Mouse (Mus musculus): Measurements from ENCODE around the gene Fibp. TPM values are rescaled to one million over a fixed set of nuclear protein-coding genes. Genes with fewer than 3 reads are reported as not detected.

The Fibp gene
- polyA plus RNA-seq, 1 experiment from 2014 or later = 85.4 TPM

- 87% methylated on average over 6 of the region's 6 CpGs for WGBS
- Histone ChIP-seq H3K27me3 (replicated peaks) (no peaks in the 10 kb centered on the region), H3K36me3 (peaks cover 55% of the 10 kb centered on the region), H3K4me2 (no peak overlapping the region), H3K4me1 (replicated peaks) (peaks cover 23% of the 10 kb centered on the region), H3K4me3 (no peak overlapping the region), H3K27ac (ENCODE audit: poor library complexity, severe bottlenecking) (no peak overlapping the region), H3K9me3 (replicated peaks) (no peaks in the 10 kb centered on the region), H3K9ac (no peak overlapping the region)
- no peak for ATAC-seq (ENCODE audit: insufficient number of reproducible peaks, low FRiP score)
These were observed 6.6 kb downstream of the Fibp start for GRCm38 (mm10) chr19:5466916-5467500.

- no peak within 1 kb of the TSS for H3K9ac ChIP-seq
These were observed 8.0 kb downstream of the Fibp start, which contains the start of gene Ctsw for GRCm38 (mm10) chr19:5468374-5468773. Ctsw (minus strand) TSS chr19:5468507.

GRCm38 (mm10) chr19:5471846-5472245, 11.4 kb downstream of the Fibp start:
- Histone ChIP-seq H3K9ac (no peak overlapping the region), H3K4me2 (no peak overlapping the region), H3K27me3 (replicated peaks) (no peaks in the 10 kb centered on the region), H3K4me1 (replicated peaks) (peaks cover 34% of the 10 kb centered on the region), H3K27ac (ENCODE audit: poor library complexity, severe bottlenecking) (no peak overlapping the region), H3K9me3 (replicated peaks) (no peaks in the 10 kb centered on the region), H3K4me3 (no peak overlapping the region), H3K36me3 (peaks cover 18% of the 10 kb centered on the region)
- no peak for ATAC-seq (ENCODE audit: insufficient number of reproducible peaks, low FRiP score)
- 60% methylated on average over 5 of the region's 5 CpGs for WGBS

More at GRCm38 (mm10) chr19:5468374-5468773, 8.0 kb downstream of the Fibp start, which contains the start of gene Ctsw:
- no peaks in the 10 kb centered on the region for H3K27me3 ChIP-seq (replicated peaks)
- peaks cover 44% of the 10 kb centered on the region for H3K36me3 ChIP-seq
- no peak within 1 kb of the TSS for H3K4me2 ChIP-seq
- H3K27ac ChIP-seq (ENCODE audit: poor library complexity, severe bottlenecking) = no peak within 1 kb of the TSS
- no peaks in the 10 kb centered on the region for H3K9me3 ChIP-seq (replicated peaks)
- H3K4me3 ChIP-seq = no peak within 1 kb of the TSS
- no peak for ATAC-seq (ENCODE audit: insufficient number of reproducible peaks, low FRiP score)
- H3K4me1 ChIP-seq (replicated peaks) = peaks cover 23% of the 10 kb centered on the region
- WGBS = 58% methylated on average over 5 of the region's 5 CpGs

- H3K27ac ChIP-seq (ENCODE audit: poor library complexity, severe bottlenecking) = no peak overlapping the region
- H3K9me3 ChIP-seq (replicated peaks) = no peaks in the 10 kb centered on the region
These were observed 12.4 kb downstream of the Fibp start for GRCm38 (mm10) chr19:5472857-5473256.

GRCm38 (mm10) chr19:5473720-5474119, 13.3 kb downstream of the Fibp start, which contains the start of gene Efemp2:
Efemp2 (plus strand) TSS chr19:5473954.
- no peaks in the 10 kb centered on the region for H3K9me3 ChIP-seq (replicated peaks)
- H3K36me3 ChIP-seq = peaks cover 18% of the 10 kb centered on the region
- peak within 1 kb of the TSS; percentile 74 for H3K4me3 ChIP-seq
- peak within 1 kb of the TSS; percentile 86 for H3K27ac ChIP-seq (ENCODE audit: poor library complexity, severe bottlenecking)
- no peaks in the 10 kb centered on the region for H3K27me3 ChIP-seq (replicated peaks)
- peaks cover 32% of the 10 kb centered on the region for H3K4me1 ChIP-seq (replicated peaks)
- peak within 1 kb of the TSS; percentile 89 for H3K9ac ChIP-seq
- ATAC-seq (ENCODE audit: insufficient number of reproducible peaks, low FRiP score) = peak; percentile 79
- WGBS = 2% methylated on average over 22 of the region's 22 CpGs
- H3K4me2 ChIP-seq = peak within 1 kb of the TSS; percentile 82

More at GRCm38 (mm10) chr19:5472857-5473256, 12.4 kb downstream of the Fibp start:
- H3K4me2 ChIP-seq = no peak overlapping the region
- peaks cover 35% of the 10 kb centered on the region for H3K4me1 ChIP-seq (replicated peaks)
- no peak for ATAC-seq (ENCODE audit: insufficient number of reproducible peaks, low FRiP score)
- no peak overlapping the region for H3K9ac ChIP-seq
- no peaks in the 10 kb centered on the region for H3K27me3 ChIP-seq (replicated peaks)
- 72% methylated on average over 3 of the region's 3 CpGs for WGBS
- H3K36me3 ChIP-seq = peaks cover 14% of the 10 kb centered on the region
- no peak overlapping the region for H3K4me3 ChIP-seq

GRCm38 (mm10) chr19:5474281-5475068, 14.1 kb downstream of the Fibp start:
- H3K27me3 ChIP-seq (replicated peaks) = no peaks in the 10 kb centered on the region
- WGBS = 1% methylated on average over 57 of the region's 68 CpGs
- H3K9ac ChIP-seq = peak overlapping the region; percentile 89
- no peaks in the 10 kb centered on the region for H3K9me3 ChIP-seq (replicated peaks)
- peaks cover 26% of the 10 kb centered on the region for H3K4me1 ChIP-seq (replicated peaks)
- peak overlapping the region; percentile 86 for H3K27ac ChIP-seq (ENCODE audit: poor library complexity, severe bottlenecking)
- H3K36me3 ChIP-seq = peaks cover 23% of the 10 kb centered on the region
- H3K4me3 ChIP-seq = peak overlapping the region; percentile 74
- H3K4me2 ChIP-seq = peak overlapping the region; percentile 82
- peak; percentile 65 for ATAC-seq (ENCODE audit: insufficient number of reproducible peaks, low FRiP score)

- Histone ChIP-seq H3K9ac (peak overlapping the region; percentile 89), H3K36me3 (peaks cover 30% of the 10 kb centered on the region), H3K9me3 (replicated peaks) (no peaks in the 10 kb centered on the region), H3K27me3 (replicated peaks) (no peaks in the 10 kb centered on the region), H3K4me2 (peak overlapping the region; percentile 82), H3K4me1 (replicated peaks) (peaks cover 21% of the 10 kb centered on the region), H3K4me3 (peak overlapping the region; percentile 74), H3K27ac (ENCODE audit: poor library complexity, severe bottlenecking) (peak overlapping the region; percentile 86)
- WGBS = 22% methylated on average over 13 of the region's 13 CpGs
- peak; percentile 23; the same call in 1 of the 2 replicates for ATAC-seq (ENCODE audit: insufficient number of reproducible peaks, low FRiP score)
These were observed 14.8 kb downstream of the Fibp start for GRCm38 (mm10) chr19:5475069-5475714.

- no peak overlapping the region for H3K4me2 ChIP-seq
- no peak for ATAC-seq (ENCODE audit: insufficient number of reproducible peaks, low FRiP score)
- WGBS = 81% methylated on average over 10 of the region's 10 CpGs
- peaks cover 50% of the 10 kb centered on the region for H3K36me3 ChIP-seq
- H3K4me1 ChIP-seq (replicated peaks) = peaks cover 21% of the 10 kb centered on the region
- 0 out of 2 replicates have a peak overlapping the region, but pooled peaks have one; percentile 17 for H3K9ac ChIP-seq
- H3K27me3 ChIP-seq (replicated peaks) = no peaks in the 10 kb centered on the region
- H3K27ac ChIP-seq (ENCODE audit: poor library complexity, severe bottlenecking) = no peak overlapping the region
- no peaks in the 10 kb centered on the region for H3K9me3 ChIP-seq (replicated peaks)
- H3K4me3 ChIP-seq = no peak overlapping the region
These were observed 16.7 kb downstream of the Fibp start for GRCm38 (mm10) chr19:5477004-5477667.

GRCm38 (mm10) chr19:5477668-5478300, 17.4 kb downstream of the Fibp start:
- Histone ChIP-seq H3K4me3 (no peak overlapping the region), H3K27ac (ENCODE audit: poor library complexity, severe bottlenecking) (no peak overlapping the region), H3K27me3 (replicated peaks) (no peaks in the 10 kb centered on the region), H3K4me2 (no peak overlapping the region), H3K9ac (no peak overlapping the region), H3K36me3 (peaks cover 56% of the 10 kb centered on the region), H3K4me1 (replicated peaks) (peaks cover 21% of the 10 kb centered on the region), H3K9me3 (replicated peaks) (no peaks in the 10 kb centered on the region)
- no peak for ATAC-seq (ENCODE audit: insufficient number of reproducible peaks, low FRiP score)
- 87% methylated on average over 18 of the region's 18 CpGs for WGBS

GRCm38 (mm10) chr19:5480016-5480415, 19.6 kb downstream of the Fibp start:
- H3K4me3 ChIP-seq = no peak overlapping the region
- no peak for ATAC-seq (ENCODE audit: insufficient number of reproducible peaks, low FRiP score)
- WGBS = 80% methylated on average over 10 of the region's 10 CpGs

More at GRCm38 (mm10) chr19:5480016-5480415, 19.6 kb downstream of the Fibp start:
- no peak overlapping the region for H3K9ac ChIP-seq
- peaks cover 16% of the 10 kb centered on the region for H3K4me1 ChIP-seq (replicated peaks)
- H3K4me2 ChIP-seq = no peak overlapping the region
- no peak overlapping the region for H3K27ac ChIP-seq (ENCODE audit: poor library complexity, severe bottlenecking)
- no peaks in the 10 kb centered on the region for H3K27me3 ChIP-seq (replicated peaks)
- no peaks in the 10 kb centered on the region for H3K9me3 ChIP-seq (replicated peaks)
- peaks cover 79% of the 10 kb centered on the region for H3K36me3 ChIP-seq
